Mouse (Mus musculus) fat pad, adult 2 months (tissue): ENCODE results near the gene Klk1b8.
"Not testable (repeated sequence)": the region's sequence is repeated elsewhere in the genome, so short reads cannot be mapped to it uniquely, and the experiment has no call there.

Experiments
- DNase-seq: peaks from one replicate; pipeline ENCODE4 v3.0.0-alpha.2; 2011; ENCODE audit warnings: low read depth, low spot score; ENCODE audit errors: extremely low read depth

Klk1b8 gene

GRCm38 (mm10) chr7:43994821-43995220, 44.4 kb downstream of the Klk1b8 start:
- not testable (repeated sequence) for DNase-seq

- not testable (repeated sequence) for DNase-seq
Observed at GRCm38 (mm10) chr7:43995577-43995976, 45.1 kb downstream of the Klk1b8 start, which contains the start of gene Klk1b11. TSS of gene Klk1b11 (plus strand) at chr7:43995877.
